Mouse (Mus musculus): Measurements from ENCODE around the gene Wdr24. TPM values are rescaled to one million over a fixed set of nuclear protein-coding genes. Genes with fewer than 3 reads are reported as not detected.

Gene Wdr24
- 7.8 TPM for polyA plus RNA-seq (2015; fragmentation: Illumina TruSeq; extraction: RNeasy Lipid Tissue Mini Kit (QIAGEN cat#74804); ENCODE audit: insufficient read depth, low replicate concordance)

GRCm38 (mm10) chr17:25823452-25823851 is at the start of gene Wdr24:
TSS of gene Wdr24 (plus strand) at chr17:25823627.

GRCm38 (mm10) chr17:25785281-25785745 is 38.1 kb upstream of the Wdr24 start, which contains the start of gene Haghl:
TSS of gene Haghl (minus strand) at chr17:25785673.

GRCm38 (mm10) chr17:25786280-25786679 is 37.1 kb upstream of the Wdr24 start, which contains the start of gene Ccdc78:
TSS of gene Ccdc78 (plus strand) at chr17:25786580.

GRCm38 (mm10) chr17:25792615-25793014 is 30.8 kb upstream of the Wdr24 start, which contains the start of gene Fam173a:
TSS of gene Fam173a (minus strand) at chr17:25792901.

GRCm38 (mm10) chr17:25795609-25796092 is 27.8 kb upstream of the Wdr24 start, which contains the start of gene AC134908.4:
TSS of gene AC134908.4 (minus strand) at chr17:25795659.

GRCm38 (mm10) chr17:25796951-25797369 is 26.5 kb upstream of the Wdr24 start, which contains the start of gene Metrn:
TSS of gene Metrn (minus strand) at chr17:25797136.

GRCm38 (mm10) chr17:25808789-25809605 is 14.4 kb upstream of the Wdr24 start, which contains the start of gene Fbxl16:
TSS of gene Fbxl16 (plus strand) at chr17:25809085.

GRCm38 (mm10) chr17:25828712-25829557 is 5.5 kb downstream of the Wdr24 start, which contains the start of gene Jmjd8:
TSS of gene Jmjd8 (plus strand) at chr17:25828867.

GRCm38 (mm10) chr17:25833291-25833663 is 9.8 kb downstream of the Wdr24 start, which contains the start of gene Stub1:
TSS of gene Stub1 (minus strand) at chr17:25833404.

GRCm38 (mm10) chr17:25837076-25837410 is 13.6 kb downstream of the Wdr24 start, which contains the start of gene Rhbdl1:
TSS of gene Rhbdl1 (minus strand) at chr17:25837295.

GRCm38 (mm10) chr17:25841117-25841880 is 17.9 kb downstream of the Wdr24 start, which contains the start of gene Gm20683:
TSS of gene Gm20683 (minus strand) at chr17:25841763.

GRCm38 (mm10) chr17:25844396-25844901 is 21.0 kb downstream of the Wdr24 start, which contains the start of gene Rhot2:
TSS of gene Rhot2 (minus strand) at chr17:25844851.

GRCm38 (mm10) chr17:25860832-25861703 is 37.6 kb downstream of the Wdr24 start, which contains the start of gene Wdr90:
TSS of gene Wdr90 (minus strand) at chr17:25861501.

GRCm38 (mm10) chr17:25868601-25869191 is 45.3 kb downstream of the Wdr24 start, which contains the start of gene Mcrip2:
TSS of gene Mcrip2 (minus strand) at chr17:25868764.

GRCm38 (mm10) chr17:25874721-25875170 is 51.3 kb downstream of the Wdr24 start, which contains the start of gene Mettl26:
TSS of gene Mettl26 (plus strand) at chr17:25875074.

